Mouse (Mus musculus) heart, embryonic 11.5 days (tissue): ENCODE results near the gene Gabra5. TPM values are rescaled to one million over a fixed set of nuclear protein-coding genes. Genes with fewer than 3 reads are reported as not detected.

Source experiments
- ATAC-seq: fragments of 200-750 bp; cut with Nextera tagmentation; replicated peaks from 2 replicates; pipeline ENCODE4 v1.8.0; 2017; ENCODE audit warnings: moderate library complexity; ENCODE audit not compliant: insufficient number of reproducible peaks, low FRiP score, low TSS enrichment
- H3K27ac ChIP-seq: fragments of 300-500 bp; sonication (generic); 2 replicates; pipeline ENCODE4 v1.5.1; 2014; ENCODE audit warnings: mild to moderate bottlenecking, low read depth, low read length
- H3K27me3 ChIP-seq: fragments of 300-500 bp; sonication (generic); 2 replicates; pipeline ENCODE4 v1.6.1; 2014; ENCODE audit warnings: mild to moderate bottlenecking, low read length, mixed read lengths; ENCODE audit not compliant: control insufficient read depth, insufficient read depth
- H3K36me3 ChIP-seq: fragments of 300-500 bp; sonication (generic); 2 replicates; pipeline ENCODE4 v1.6.1; 2014; ENCODE audit warnings: mild to moderate bottlenecking, low read length, moderate library complexity, mixed read lengths; ENCODE audit not compliant: control insufficient read depth, insufficient read depth
- H3K4me1 ChIP-seq: fragments of 300-500 bp; sonication (generic); 2 replicates; pipeline ENCODE4 v1.6.1; 2014; ENCODE audit warnings: low read length; ENCODE audit not compliant: control insufficient read depth, insufficient read depth
- H3K4me2 ChIP-seq: fragments of 300-500 bp; sonication (generic); 2 replicates; pipeline ENCODE4 v1.6.1; 2014; ENCODE audit warnings: mild to moderate bottlenecking, moderate library complexity
- H3K4me3 ChIP-seq: fragments of 300-500 bp; sonication (generic); 2 replicates; pipeline ENCODE4 v1.5.1; 2014; ENCODE audit warnings: low read depth, low read length
- H3K9ac ChIP-seq: fragments of 300-500 bp; sonication (generic); 2 replicates; pipeline ENCODE4 v1.6.1; 2014; ENCODE audit warnings: mild to moderate bottlenecking, low read depth, low read length, moderate library complexity
- H3K9me3 ChIP-seq: fragments of 300-500 bp; sonication (generic); replicated peaks from 2 replicates; pipeline ENCODE4 v1.6.1; 2016; ENCODE audit warnings: low read length; ENCODE audit not compliant: control insufficient read depth
- WGBS: fragments of 180-500 bp; shearing (Covaris S2); extraction: QIAGEN DNeasy Blood & Tissue Kit; methylation state at CpG from one replicate; pipeline ENCODE4 v1.1.7; 2014; ENCODE audit not compliant: insufficient replicate concordance; 5-methylcytosine and 5-hydroxymethylcytosine counted together
- polyA plus RNA-seq: library from polyadenylated mRNA; unstranded; fragments of >200 nt; fragmentation: Nextera tagmentation; extraction: Ambion mirVana; gene quantifications from 2 replicates; pipeline ENCODE4 v1.2.1, GENCODE M21; 2014

Gabra5 gene
- polyA plus RNA-seq, 1 experiment from 2014 or later = not detected

DNA sequence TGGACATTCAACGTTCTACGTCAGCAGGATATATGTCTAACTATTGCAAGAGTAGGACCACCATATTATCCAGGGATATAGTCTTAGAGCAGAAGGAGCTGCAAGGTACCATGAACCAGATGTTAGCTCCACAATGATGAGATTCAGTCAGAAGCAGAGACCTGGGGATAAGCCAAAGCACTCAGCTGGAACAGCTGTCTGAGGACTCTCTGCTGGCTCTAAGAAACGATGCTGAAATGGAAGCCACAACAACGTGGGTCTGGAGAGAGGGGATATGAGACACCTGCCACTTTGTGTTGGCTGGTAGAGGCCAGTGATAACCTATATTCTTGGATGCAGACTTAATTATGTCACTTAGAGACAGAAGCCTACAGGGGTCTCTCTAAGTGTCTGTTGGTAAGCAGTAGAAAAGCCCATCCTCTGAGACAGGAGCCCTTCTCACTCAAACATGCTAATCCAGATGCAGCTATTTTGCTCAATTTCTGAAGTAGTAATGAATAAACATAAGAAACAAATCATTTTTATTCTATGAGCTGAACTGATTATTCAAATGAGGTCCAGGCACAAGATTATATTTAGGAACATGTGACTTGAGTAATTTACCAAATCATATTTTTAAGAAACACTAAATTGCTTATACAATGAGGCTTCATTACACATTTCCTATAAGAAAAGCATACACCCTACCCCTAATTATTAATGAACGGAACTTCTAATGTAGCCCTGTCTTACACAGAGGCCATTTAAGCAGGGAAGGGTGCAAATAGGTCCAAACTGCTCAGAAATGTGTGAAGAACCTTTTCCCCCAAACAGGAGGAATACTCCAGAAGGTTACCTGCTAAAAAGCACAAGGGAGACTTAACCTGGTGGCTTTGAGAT, 144.5 kb downstream of the Gabra5 start:
- Histone ChIP-seq H3K9ac (no peak overlapping the region), H3K9me3 (no peaks in the 10 kb centered on the region), H3K36me3 (no peaks in the 10 kb centered on the region), H3K4me1 (no peaks in the 10 kb centered on the region), H3K4me2 (no peak overlapping the region), H3K27me3 (no peaks in the 10 kb centered on the region), H3K27ac (no peak overlapping the region), H3K4me3 (no peak overlapping the region)
- no peak for ATAC-seq
- 79% methylated on average over 5 of the region's 5 CpGs for WGBS

DNA sequence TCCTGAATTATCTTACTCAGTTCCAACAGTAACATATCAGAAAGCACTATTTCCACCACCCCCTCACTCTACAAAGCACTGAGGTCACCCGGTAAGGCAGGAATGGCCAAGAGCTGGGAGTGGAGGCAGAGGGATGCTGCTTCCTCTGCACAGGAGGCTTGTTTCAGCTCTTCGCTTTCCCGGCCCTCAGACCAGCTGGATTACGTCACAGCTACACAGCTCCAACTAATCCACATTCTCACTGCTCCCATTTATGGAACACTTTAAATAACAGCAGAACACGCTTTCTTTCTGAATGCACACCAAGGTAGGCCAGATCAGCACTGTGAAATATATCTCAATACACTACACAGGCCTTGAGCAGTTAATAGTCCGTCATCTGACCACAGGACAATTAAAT, 146.0 kb downstream of the Gabra5 start:
- no peak overlapping the region for H3K4me3 ChIP-seq
- 71% methylated on average over 6 of the region's 6 CpGs for WGBS
- ATAC-seq = no peak

DNA sequence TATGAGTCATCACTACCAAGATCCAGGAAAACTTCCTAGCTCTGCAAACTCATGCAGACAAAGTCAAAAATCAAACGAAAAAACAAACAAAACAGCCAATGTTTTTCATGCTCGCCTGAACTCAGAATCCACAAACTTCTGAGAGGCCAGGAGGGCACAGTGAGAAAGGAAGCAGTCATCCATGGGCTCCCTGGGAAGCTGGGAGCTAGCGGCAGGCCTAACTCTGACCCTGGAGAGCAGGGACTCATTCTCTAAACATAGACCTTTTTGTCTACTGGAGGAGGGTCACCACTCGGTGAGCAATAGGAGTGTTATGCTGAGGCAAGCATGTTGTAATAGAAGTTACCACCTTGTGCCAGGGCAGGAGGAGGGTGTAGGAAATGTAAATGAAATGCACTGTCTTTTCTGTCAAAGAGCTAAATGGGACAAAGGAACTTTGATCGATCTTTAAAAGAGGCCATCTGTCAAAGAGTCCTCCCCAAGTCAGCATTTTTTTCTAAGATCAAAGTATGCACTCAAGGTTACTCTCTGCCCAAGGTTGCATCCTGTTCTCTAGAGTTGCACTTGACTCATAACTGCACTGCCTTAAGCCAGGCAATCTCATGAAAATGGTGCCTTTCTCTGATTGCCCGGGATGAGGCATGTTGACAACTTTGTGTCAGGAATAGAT, 151.9 kb downstream of the Gabra5 start:
- Histone ChIP-seq H3K4me2 (no peak overlapping the region), H3K9me3 (no peaks in the 10 kb centered on the region), H3K9ac (no peak overlapping the region), H3K4me1 (no peaks in the 10 kb centered on the region), H3K4me3 (no peak overlapping the region), H3K27ac (no peak overlapping the region), H3K27me3 (no peaks in the 10 kb centered on the region), H3K36me3 (no peaks in the 10 kb centered on the region)
- no peak for ATAC-seq
- WGBS = 65% methylated on average over 6 of the region's 6 CpGs

More for the DNA sequence above, 146.0 kb downstream of the Gabra5 start:
- H3K9ac ChIP-seq = no peak overlapping the region
- H3K9me3 ChIP-seq = no peaks in the 10 kb centered on the region
- H3K4me1 ChIP-seq = no peaks in the 10 kb centered on the region
- H3K27me3 ChIP-seq = no peaks in the 10 kb centered on the region
- no peaks in the 10 kb centered on the region for H3K36me3 ChIP-seq
- no peak overlapping the region for H3K4me2 ChIP-seq
- H3K27ac ChIP-seq = no peak overlapping the region

Other genes starting within 250 kb of the Gabra5 start
- 0.34 and 0.59 TPM in 2 replicates for gene Gabrg3, start 122.9 kb downstream of the Gabra5 start, polyA plus RNA-seq
- gene Gabrb3, start 90.4 kb downstream of the Gabra5 start, polyA plus RNA-seq = 1.8 and 3.5 TPM in 2 replicates